ENCODE assay signal across 19 mouse cellular contexts in the genomic region with DNA sequence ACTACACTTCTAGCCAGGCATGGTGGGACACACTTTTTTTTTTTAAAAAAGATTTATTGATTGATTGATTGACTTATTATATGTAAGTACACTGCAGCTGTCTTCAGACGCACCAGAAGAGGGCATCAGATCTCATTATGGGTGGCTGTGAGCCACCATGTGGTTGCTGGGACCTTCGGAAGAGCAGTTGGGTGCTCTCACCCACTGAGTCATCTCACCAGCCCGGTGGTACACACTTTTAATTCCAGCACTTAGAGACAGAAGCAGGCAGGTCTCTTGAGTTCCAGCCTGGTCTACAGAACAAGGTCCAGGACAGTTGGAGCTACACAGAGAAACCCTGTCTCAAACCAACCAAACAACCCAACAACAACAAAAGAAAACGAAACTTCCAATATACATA. TPM values are rescaled to one million over a fixed set of nuclear protein-coding genes. Genes with fewer than 3 reads are reported as not detected.
DNase-seq lines count a peak whose midpoint lies in the region; ATAC-seq lines count a peak whose summit lies in the region.
"Had no signal": no experiment of that assay in that cellular context is flagged by ENCODE, and none has a peak within 500 bp of the region (broad histone marks: within the 10 kb centered on the region; RNA-seq: fewer than 3 reads in every experiment).

No protein-coding gene starts in this region.

- ATAC-seq in liver, embryonic 11.5 days (replicated peaks; ENCODE audit: low FRiP score) = no peak
- ATAC-seq in liver, embryonic 12.5 days = no peak
- no peak for ATAC-seq in liver, embryonic 15.5 days (ENCODE audit: insufficient read depth)
- ATAC-seq: forebrain, embryonic 15.5 days; lung, postnatal 0 days; midbrain, embryonic 15.5 days had no signal

- no peaks in the 10 kb centered on the region for H3K4me1 ChIP-seq in liver, embryonic 11.5 days (replicated peaks; ENCODE audit: control insufficient read depth, insufficient read depth, low read length)
- H3K4me1 ChIP-seq in liver, embryonic 12.5 days = peaks cover 10% of the 10 kb centered on the region
- 0 out of 2 replicates have a peak, but pooled peaks cover 3% of the 10 kb centered on the region for H3K4me1 ChIP-seq in liver, embryonic 15.5 days (replicated peaks)

- H3K27ac ChIP-seq in liver, embryonic 11.5 days (ENCODE audit: low read depth, low read length) = no peak overlapping the region
- H3K27ac ChIP-seq in liver, embryonic 12.5 days = no peak overlapping the region
- no peak overlapping the region for H3K27ac ChIP-seq in liver, embryonic 15.5 days (replicated peaks)
- H3K27ac ChIP-seq: embryonic facial prominence, embryonic 12.5 days; forebrain, embryonic 15.5 days; hindbrain, embryonic 12.5 days; limb, embryonic 15.5 days; midbrain, embryonic 15.5 days had no signal

- no peaks in the 10 kb centered on the region for H3K27me3 ChIP-seq in liver, embryonic 11.5 days (replicated peaks; ENCODE audit: control insufficient read depth, insufficient read depth, low read length)
- H3K27me3 ChIP-seq in liver, embryonic 12.5 days (replicated peaks) = peaks cover 21% of the 10 kb centered on the region
- H3K27me3 ChIP-seq in liver, embryonic 15.5 days = peaks cover 15% of the 10 kb centered on the region
- H3K27me3 ChIP-seq: embryonic facial prominence, embryonic 12.5 days; limb, embryonic 15.5 days had no signal

- no peak overlapping the region for H3K9ac ChIP-seq in liver, embryonic 11.5 days (ENCODE audit: low read depth, low read length)
- no peak overlapping the region for H3K9ac ChIP-seq in liver, embryonic 12.5 days
- no peak overlapping the region for H3K9ac ChIP-seq in liver, embryonic 15.5 days
- H3K9ac ChIP-seq: embryonic facial prominence, embryonic 12.5 days; forebrain, embryonic 15.5 days; hindbrain, embryonic 12.5 days; limb, embryonic 15.5 days; midbrain, embryonic 15.5 days had no signal

- DNase-seq in heart, adult 11 months = peak; percentile 87
- DNase-seq in heart, adult 8-10 months (ENCODE audit: low spot score) = no peak
- DNase-seq in liver, embryonic 11.5 days (ENCODE audit: low spot score) = no peak
- DNase-seq in cerebellum, adult 9-10 months = no peak
- no peak for DNase-seq in ovary, postnatal 14 days (ENCODE audit: low spot score)
- DNase-seq in cerebellum, adult 11 months = no peak
- DNase-seq: cerebellum, adult 2 months; thymus, postnatal 4 days had no signal

- no peaks in the 10 kb centered on the region for H3K36me3 ChIP-seq in liver, embryonic 11.5 days (ENCODE audit: control insufficient read depth, insufficient read depth, low read length)
- H3K36me3 ChIP-seq in liver, embryonic 12.5 days = no peaks in the 10 kb centered on the region
- no peaks in the 10 kb centered on the region for H3K36me3 ChIP-seq in liver, embryonic 15.5 days (replicated peaks)
- H3K36me3 ChIP-seq: embryonic facial prominence, embryonic 12.5 days; forebrain, embryonic 15.5 days; hindbrain, embryonic 12.5 days; limb, embryonic 15.5 days; midbrain, embryonic 15.5 days had no signal

- peak overlapping the region; percentile 24; the same call in 1 of the 2 replicates for H3K4me2 ChIP-seq in liver, embryonic 11.5 days
- H3K4me2 ChIP-seq in liver, embryonic 12.5 days = no peak overlapping the region; the same call in 1 of the 2 replicates
- 0 out of 2 replicates have a peak overlapping the region, but pooled peaks have one; percentile 68 for H3K4me2 ChIP-seq in liver, embryonic 15.5 days
- H3K4me2 ChIP-seq: forebrain, embryonic 15.5 days had no signal

- no peaks in the 10 kb centered on the region for H3K9me3 ChIP-seq in liver, embryonic 11.5 days (ENCODE audit: control insufficient read depth, low read length)
- no peaks in the 10 kb centered on the region for H3K9me3 ChIP-seq in liver, embryonic 12.5 days (replicated peaks)
- H3K9me3 ChIP-seq in liver, embryonic 15.5 days (replicated peaks) = no peaks in the 10 kb centered on the region
- H3K9me3 ChIP-seq: embryonic facial prominence, embryonic 12.5 days; forebrain, embryonic 15.5 days; hindbrain, embryonic 12.5 days; limb, embryonic 15.5 days; midbrain, embryonic 15.5 days had no signal

- WGBS in liver, embryonic 11.5 days = 61% methylated on average over 4 of the region's 4 CpGs
- 40% methylated on average over 4 of the region's 4 CpGs for WGBS in liver, embryonic 12.5 days (ENCODE audit: insufficient replicate concordance)
- 47% methylated on average over 4 of the region's 4 CpGs for WGBS in liver, embryonic 15.5 days (ENCODE audit: insufficient replicate concordance)

- no peak overlapping the region for H3K4me3 ChIP-seq in liver, embryonic 11.5 days (ENCODE audit: low read depth, low read length)
- no peak overlapping the region for H3K4me3 ChIP-seq in liver, embryonic 12.5 days
- no peak overlapping the region for H3K4me3 ChIP-seq in liver, embryonic 15.5 days (replicated peaks)
- H3K4me3 ChIP-seq: embryonic facial prominence, embryonic 12.5 days; forebrain, embryonic 15.5 days; hindbrain, embryonic 12.5 days; midbrain, embryonic 15.5 days had no signal

RNA-seq across cellular contexts. Expression of gene Cyp27a1, which starts 1.3 kb away (rescaled TPM):
- 10 to 100 TPM; 11.3 to 20.8 (median 16.6) TPM for total RNA-seq in heart, adult 8-10 months (2022)
- 2.7 and 4.0 TPM in 2 replicates for polyA plus RNA-seq in liver, embryonic 11.5 days (2014; fragmentation: Nextera tagmentation; extraction: Ambion mirVana)
- 2.3 and 2.8 TPM in 2 replicates for polyA plus RNA-seq in liver, embryonic 12.5 days (2016; fragmentation: Nextera tagmentation; extraction: Ambion mirVana)
- 5.8 TPM in 2 replicates for polyA plus RNA-seq in liver, embryonic 15.5 days (2015; fragmentation: Nextera tagmentation; extraction: Ambion mirVana)

RNA-seq across cellular contexts. Expression of gene Prkag3, which starts 37.0 kb away (rescaled TPM):
- 1 to 10 TPM; 1.6 to 4.1 (median 2.2) TPM for total RNA-seq in heart, adult 8-10 months (2022)
- polyA plus RNA-seq in liver, embryonic 11.5 days (2014; fragmentation: Nextera tagmentation; extraction: Ambion mirVana) = not detected in 2 replicates
- polyA plus RNA-seq in liver, embryonic 12.5 days (2016; fragmentation: Nextera tagmentation; extraction: Ambion mirVana) = 0.13 TPM in 1 of 2 replicates, not detected in the other
- 0.05 and 0.20 TPM in 2 replicates for polyA plus RNA-seq in liver, embryonic 15.5 days (2015; fragmentation: Nextera tagmentation; extraction: Ambion mirVana)
- total RNA-seq: granulocyte monocyte progenitor cell, adult 5-6 weeks; layer of hippocampus, postnatal 10 days; left cerebral cortex, postnatal 14 days had no signal
- polyA plus RNA-seq: forebrain, embryonic 15.5 days; midbrain, embryonic 15.5 days had no signal

RNA-seq across cellular contexts. Expression of gene Ttll4, which starts 50.5 kb away (rescaled TPM):
- 10 to 100 TPM in 1 of 4 experiments, 1 to 10 TPM in 3; 8.1 to 10.5 (median 9.3) TPM for total RNA-seq in heart, adult 8-10 months (2022)
- 31.5 and 35.0 TPM in 2 replicates for polyA plus RNA-seq in liver, embryonic 11.5 days (2014; fragmentation: Nextera tagmentation; extraction: Ambion mirVana)
- 15.4 and 17.8 TPM in 2 replicates for polyA plus RNA-seq in liver, embryonic 12.5 days (2016; fragmentation: Nextera tagmentation; extraction: Ambion mirVana)
- polyA plus RNA-seq in liver, embryonic 15.5 days (2015; fragmentation: Nextera tagmentation; extraction: Ambion mirVana) = 3.7 and 4.5 TPM in 2 replicates

RNA-seq across cellular contexts. Expression of gene Wnt6, which starts 59.6 kb away (rescaled TPM):
- total RNA-seq in heart, adult 8-10 months (2022) = under 1 TPM; 0.16 to 0.69 (median 0.26) TPM
- 1.5 and 2.4 TPM in 2 replicates for polyA plus RNA-seq in liver, embryonic 11.5 days (2014; fragmentation: Nextera tagmentation; extraction: Ambion mirVana)
- polyA plus RNA-seq in liver, embryonic 12.5 days (2016; fragmentation: Nextera tagmentation; extraction: Ambion mirVana) = 0.13 and 0.86 TPM in 2 replicates
- 0.09 TPM in 1 of 2 replicates, not detected in the other for polyA plus RNA-seq in liver, embryonic 15.5 days (2015; fragmentation: Nextera tagmentation; extraction: Ambion mirVana)
